Mouse (Mus musculus) midbrain, embryonic 11.5 days (tissue): ENCODE data around the gene Atcay. TPM values are rescaled to one million over a fixed set of nuclear protein-coding genes. Genes with fewer than 3 reads are reported as not detected.

Source experiments
- ATAC-seq: fragments of 200-750 bp; cut with Nextera tagmentation; 2 replicates; pipeline ENCODE4 v1.8.0; 2017; ENCODE audit warnings: moderate TSS enrichment, moderate library complexity; ENCODE audit not compliant: low FRiP score
- DNase-seq: peaks from one replicate; pipeline ENCODE4 v3.0.0; 2015; ENCODE audit warnings: low spot score; ENCODE audit errors: missing footprints
- H3K27ac ChIP-seq: fragments of 300-500 bp; sonication (generic); 2 replicates; pipeline ENCODE4 v1.5.1; 2014; ENCODE audit warnings: low read depth, low read length
- H3K27me3 ChIP-seq: fragments of 300-500 bp; sonication (generic); 2 replicates; pipeline ENCODE4 v1.6.1; 2014; ENCODE audit warnings: mild to moderate bottlenecking, low read length, moderate library complexity, mixed read lengths; ENCODE audit not compliant: control insufficient read depth, insufficient read depth
- H3K36me3 ChIP-seq: fragments of 300-500 bp; sonication (generic); 2 replicates; pipeline ENCODE4 v1.6.1; 2014; ENCODE audit warnings: mild to moderate bottlenecking, low read length, moderate library complexity, mixed read lengths; ENCODE audit not compliant: control insufficient read depth, insufficient read depth
- H3K4me1 ChIP-seq: fragments of 300-500 bp; sonication (generic); 2 replicates; pipeline ENCODE4 v1.6.1; 2014; ENCODE audit warnings: low read length; ENCODE audit not compliant: control insufficient read depth, insufficient read depth
- H3K4me2 ChIP-seq: fragments of 300-500 bp; sonication (generic); 2 replicates; pipeline ENCODE4 v1.6.1; 2014; ENCODE audit warnings: mild to moderate bottlenecking, moderate library complexity
- H3K4me3 ChIP-seq: fragments of 300-500 bp; sonication (generic); 2 replicates; pipeline ENCODE4 v1.5.1; 2014; ENCODE audit warnings: low read depth, low read length
- H3K9ac ChIP-seq: fragments of 300-500 bp; sonication (generic); 2 replicates; pipeline ENCODE4 v1.6.1; 2014; ENCODE audit warnings: low read length
- H3K9me3 ChIP-seq: fragments of 300-500 bp; sonication (generic); 2 replicates; pipeline ENCODE4 v1.6.1; 2016; ENCODE audit warnings: low read length; ENCODE audit not compliant: control insufficient read depth
- WGBS: fragments of 180-500 bp; shearing (Covaris S2); extraction: QIAGEN DNeasy Blood & Tissue Kit; methylation state at CpG from one replicate; pipeline ENCODE4 v1.1.7; 2014; 5-methylcytosine and 5-hydroxymethylcytosine counted together
- polyA plus RNA-seq: library from polyadenylated mRNA; unstranded; fragments of >200 nt; fragmentation: Nextera tagmentation; extraction: Ambion mirVana; gene quantifications from 2 replicates; pipeline ENCODE4 v1.2.1, GENCODE M21; 2014

Atcay gene
- polyA plus RNA-seq, 1 experiment from 2014 or later = 22.2 TPM

DNA sequence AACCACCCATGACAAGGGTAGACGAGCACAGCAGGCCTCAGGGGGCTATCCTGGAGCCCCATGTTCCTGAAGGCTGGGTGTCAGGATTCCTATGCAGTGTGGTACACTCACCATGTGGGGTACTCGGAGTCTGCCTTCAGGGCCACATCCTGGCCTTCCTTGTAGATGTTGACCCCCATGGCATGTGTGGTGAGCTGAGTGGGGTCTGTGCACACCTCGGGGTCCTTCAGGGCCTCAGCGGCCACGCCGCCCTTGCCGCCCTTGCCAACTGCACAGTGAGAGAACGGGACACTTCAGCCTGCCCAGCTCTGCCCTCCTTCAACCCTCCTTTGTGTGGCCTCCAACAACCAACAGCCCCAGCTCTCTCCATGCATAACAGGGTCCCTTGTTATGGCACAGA is 34.9 kb upstream of the Atcay start:
- Histone ChIP-seq H3K4me2 (peak overlapping the region; percentile 73), H3K9me3 (no peaks in the 10 kb centered on the region), H3K4me3 (no peak overlapping the region), H3K36me3 (peaks cover 9% of the 10 kb centered on the region), H3K27ac (no peak overlapping the region), H3K27me3 (no peaks in the 10 kb centered on the region), H3K9ac (peak overlapping the region; percentile 88), H3K4me1 (peaks cover 17% of the 10 kb centered on the region)
- DNase-seq = no peak
- no peak for ATAC-seq
- WGBS = 96% methylated on average over 8 of the region's 8 CpGs

DNA sequence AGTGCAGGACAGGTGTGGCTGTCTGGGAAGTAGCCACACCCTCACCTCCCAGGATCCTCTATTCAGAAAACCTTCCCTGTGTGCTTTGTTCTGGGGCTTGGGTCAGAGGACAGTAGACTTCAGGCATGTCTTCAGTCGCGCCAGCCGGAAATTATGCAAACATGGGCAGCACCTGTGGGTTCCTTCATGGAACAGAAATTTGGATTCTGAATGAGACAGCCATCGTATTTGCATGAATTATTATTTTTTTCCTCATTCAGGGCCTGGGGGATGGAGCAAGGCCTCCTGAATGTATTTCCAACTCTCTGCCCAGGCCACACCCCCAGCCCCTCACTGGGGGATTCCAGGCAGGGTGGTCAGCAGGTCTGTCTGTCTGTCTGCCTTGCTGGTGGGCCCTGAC is 30.4 kb upstream of the Atcay start:
- no peak for ATAC-seq
- no peak for DNase-seq
- peaks cover 20% of the 10 kb centered on the region for H3K4me1 ChIP-seq
- no peaks in the 10 kb centered on the region for H3K9me3 ChIP-seq
- no peak overlapping the region for H3K27ac ChIP-seq
- peaks cover 9% of the 10 kb centered on the region for H3K36me3 ChIP-seq
- H3K9ac ChIP-seq = no peak overlapping the region
- H3K27me3 ChIP-seq = peaks cover 30% of the 10 kb centered on the region
- 98% methylated on average over 4 of the region's 4 CpGs for WGBS
- H3K4me2 ChIP-seq = no peak overlapping the region
- H3K4me3 ChIP-seq = no peak overlapping the region

- WGBS = 44% methylated on average over 21 of the region's 21 CpGs
- Histone ChIP-seq H3K4me2 (no peak overlapping the region; the same call in 1 of the 2 replicates), H3K36me3 (peaks cover 3% of the 10 kb centered on the region), H3K27me3 (peaks cover 34% of the 10 kb centered on the region), H3K9ac (0 out of 2 replicates have a peak overlapping the region, but pooled peaks have one; percentile 12), H3K4me1 (peaks cover 12% of the 10 kb centered on the region; the same call in 1 of the 2 replicates), H3K27ac (no peak overlapping the region), H3K4me3 (no peak overlapping the region), H3K9me3 (no peaks in the 10 kb centered on the region)
- ATAC-seq (peak; percentile 12; the same call in 1 of the 2 replicates), DNase-seq (no peak)
These were observed 28.7 kb upstream of the Atcay start for GRCm38 (mm10) chr10:81259225-81259884.

DNA sequence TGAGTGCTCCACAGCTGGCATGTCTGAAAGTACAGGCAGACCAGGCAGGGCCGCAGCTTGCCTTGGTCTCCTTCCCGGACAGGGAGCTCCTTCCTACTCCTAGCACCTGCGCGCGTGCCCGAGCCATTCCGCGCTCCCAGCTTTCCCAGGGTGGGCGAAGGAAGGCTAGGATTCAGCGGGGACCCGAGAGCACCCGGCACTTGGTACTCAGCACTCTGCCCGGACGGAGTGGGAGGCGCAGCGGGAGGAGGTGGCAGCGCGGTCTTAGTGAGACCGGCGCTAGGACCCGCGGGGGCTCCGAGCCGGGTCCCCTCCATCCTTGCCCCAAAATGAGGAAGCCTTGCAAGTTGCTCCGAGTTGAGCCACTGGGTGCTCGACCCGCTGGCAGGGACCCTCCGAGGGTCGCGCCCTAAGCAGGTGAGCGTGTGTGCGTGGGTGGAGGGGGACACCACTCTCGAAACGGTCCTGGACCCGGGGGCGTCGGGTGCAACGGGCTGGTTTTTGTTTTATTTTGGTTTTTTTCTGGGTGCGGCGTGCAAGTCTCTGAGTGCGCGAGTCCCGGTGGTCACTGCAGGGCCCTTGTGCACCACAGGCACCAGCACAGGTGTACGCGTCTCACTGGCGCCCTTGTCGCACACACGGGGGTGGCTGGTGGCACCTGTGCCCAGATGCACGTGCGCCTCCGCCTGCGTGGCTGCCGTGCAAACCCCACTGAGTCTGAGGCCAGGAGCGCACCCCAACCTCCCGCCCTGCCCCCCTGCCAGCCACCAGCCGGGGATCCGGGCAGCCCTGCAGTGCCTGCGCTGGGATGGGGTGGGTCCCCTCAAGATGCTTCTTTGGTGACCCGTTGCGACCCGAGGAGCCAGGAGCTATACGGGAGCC is 26.8 kb upstream of the Atcay start:
- ATAC-seq = 0 out of 2 replicates have a peak, but pooled peaks have one; percentile 5
- DNase-seq = peak; percentile 94
- H3K4me2 ChIP-seq = peak overlapping the region; percentile 77
- peak overlapping the region; percentile 37 for H3K4me3 ChIP-seq
- H3K4me1 ChIP-seq = peaks cover 15% of the 10 kb centered on the region
- H3K9ac ChIP-seq = peak overlapping the region; percentile 52
- WGBS = 2% methylated on average over 61 of the region's 62 CpGs
- H3K9me3 ChIP-seq = no peaks in the 10 kb centered on the region
- no peaks in the 10 kb centered on the region for H3K36me3 ChIP-seq
- no peak overlapping the region for H3K27ac ChIP-seq
- peaks cover 46% of the 10 kb centered on the region for H3K27me3 ChIP-seq

- Histone ChIP-seq H3K4me1 (peaks cover 15% of the 10 kb centered on the region), H3K27me3 (peaks cover 61% of the 10 kb centered on the region), H3K9ac (no peak overlapping the region), H3K4me2 (no peak overlapping the region), H3K4me3 (no peak overlapping the region), H3K36me3 (no peaks in the 10 kb centered on the region), H3K9me3 (no peaks in the 10 kb centered on the region), H3K27ac (no peak overlapping the region)
- no peak for DNase-seq
- 67% methylated on average over 1 of the region's 1 CpGs for WGBS
- no peak for ATAC-seq
These were observed 24.3 kb upstream of the Atcay start for GRCm38 (mm10) chr10:81254886-81255285.

- H3K4me3 ChIP-seq = no peak within 1 kb of the TSS
- DNase-seq (no peak), ATAC-seq (peak; percentile 71)
- H3K9me3 ChIP-seq = no peaks in the 10 kb centered on the region
- peaks cover 9% of the 10 kb centered on the region for H3K4me1 ChIP-seq
- peaks cover 44% of the 10 kb centered on the region for H3K27me3 ChIP-seq
- peak within 1 kb of the TSS; percentile 29; the same call in 1 of the 2 replicates for H3K4me2 ChIP-seq
- WGBS = 9% methylated on average over 43 of the region's 44 CpGs
- H3K36me3 ChIP-seq = no peaks in the 10 kb centered on the region
- no peak within 1 kb of the TSS for H3K27ac ChIP-seq
- H3K9ac ChIP-seq = no peak within 1 kb of the TSS
These were observed 22.1 kb upstream of the Atcay start, which contains the start of gene Matk for GRCm38 (mm10) chr10:81252424-81253419. Gene Matk (plus strand): TSS chr10:81252935.

GRCm38 (mm10) chr10:81249442-81249841 is 18.8 kb upstream of the Atcay start:
- no peak overlapping the region for H3K4me3 ChIP-seq
- no peak overlapping the region for H3K4me2 ChIP-seq
- H3K36me3 ChIP-seq = no peaks in the 10 kb centered on the region
- H3K9ac ChIP-seq = no peak overlapping the region
- 89% methylated on average over 8 of the region's 8 CpGs for WGBS
- DNase-seq = no peak
- no peak for ATAC-seq
- no peak overlapping the region for H3K27ac ChIP-seq
- H3K9me3 ChIP-seq = no peaks in the 10 kb centered on the region
- H3K27me3 ChIP-seq = peaks cover 27% of the 10 kb centered on the region
- H3K4me1 ChIP-seq = peaks cover 4% of the 10 kb centered on the region; the same call in 1 of the 2 replicates

DNA sequence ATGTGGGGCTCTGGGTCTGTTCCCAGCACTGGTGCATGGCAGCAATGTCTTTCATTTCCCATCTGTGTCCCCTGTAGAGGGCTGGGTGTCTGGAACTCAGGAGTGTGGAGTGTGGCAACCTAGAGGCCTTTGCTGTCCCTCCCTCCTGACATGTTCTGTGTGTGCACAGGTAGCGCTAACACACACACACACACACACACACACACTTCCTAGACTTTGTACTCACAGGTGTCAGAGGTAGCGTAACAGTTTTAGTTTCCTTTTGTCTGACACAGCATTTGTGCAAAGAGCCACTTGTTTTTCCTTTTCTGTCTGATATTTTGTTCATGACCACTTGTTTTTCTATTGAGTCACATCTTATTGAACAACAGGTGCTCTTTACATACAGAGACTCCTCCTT is 17.2 kb upstream of the Atcay start:
- Histone ChIP-seq H3K4me3 (no peak overlapping the region), H3K4me2 (no peak overlapping the region), H3K9me3 (no peaks in the 10 kb centered on the region), H3K27ac (no peak overlapping the region), H3K4me1 (no peaks in the 10 kb centered on the region; the same call in 1 of the 2 replicates), H3K9ac (no peak overlapping the region), H3K36me3 (no peaks in the 10 kb centered on the region), H3K27me3 (peaks cover 18% of the 10 kb centered on the region)
- WGBS = 88% methylated on average over 2 of the region's 2 CpGs
- no peak for DNase-seq
- ATAC-seq = no peak
